Mouse (Mus musculus) cerebellum, adult 2 months (tissue): ENCODE results near the gene Ide.

Experiments
- CTCF ChIP-seq: fragments of 200-500 bp; IDR thresholded peaks from 2 replicates; pipeline ENCODE4 v1.5.1; 2011; ENCODE audit warnings: low read depth, mild to moderate bottlenecking, control low read depth, low read length, moderate library complexity, borderline replicate concordance; ENCODE audit not compliant: insufficient read depth
- POLR2A ChIP-seq: fragments of 200-500 bp; IDR thresholded peaks from 2 replicates; pipeline ENCODE4 v1.6.1; 2011; ENCODE audit warnings: low read length, control low read depth, borderline replicate concordance; ENCODE audit not compliant: insufficient read depth

DNA sequence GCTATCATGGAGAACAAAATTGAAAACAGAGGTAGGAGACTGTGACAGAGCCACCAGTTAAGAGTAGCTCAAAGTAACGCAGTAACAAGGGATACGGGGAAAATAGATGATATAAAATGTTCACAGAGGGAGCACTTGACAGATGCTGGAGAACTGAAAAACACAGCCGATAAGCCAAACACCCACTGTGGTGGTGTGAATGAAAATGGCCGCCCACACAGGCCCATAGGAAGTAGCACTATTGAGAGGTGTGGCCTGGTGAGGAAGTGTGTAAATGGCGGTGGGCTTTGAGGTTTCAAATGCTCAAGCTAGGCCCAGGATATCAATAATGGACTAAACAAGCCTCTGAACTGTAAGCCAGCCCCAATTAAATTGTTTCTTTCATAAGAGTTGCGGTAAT is 26.2 kb downstream of the Ide start:
- TF ChIP-seq CTCF (no peak), POLR2A (no peak)
